Mouse (Mus musculus): Measurements from ENCODE around the gene Atrn.

GRCm38 (mm10) chr2:131052043-131052442 is 145.7 kb downstream of the Atrn start:
- TF ChIP-seq POLR2A (IDR thresholded peaks at IDR 0.05; ENCODE audit: low read depth, low read length): no peak
- TF ChIP-seq CTCF (IDR thresholded peaks at IDR 0.05; ENCODE audit: extremely low read depth, insufficient read depth, insufficient read length, insufficient replicate concordance): no peak
